Mouse (Mus musculus) midbrain, embryonic 14.5 days (tissue): ENCODE data around the gene Rpl36a-ps1. TPM values are rescaled to one million over a fixed set of nuclear protein-coding genes. Genes with fewer than 3 reads are reported as not detected.

Experiments
- ATAC-seq: fragments of 200-750 bp; cut with Nextera tagmentation; 2 replicates; pipeline ENCODE4 v1.8.0; 2017; ENCODE audit warnings: moderate number of reproducible peaks, moderate library complexity; ENCODE audit not compliant: low FRiP score, low TSS enrichment
- DNase-seq: peaks from one replicate; pipeline ENCODE4 v3.0.0-alpha.2; 2015
- H3K27ac ChIP-seq: fragments of 300-500 bp; sonication (generic); replicated peaks from 2 replicates; pipeline ENCODE4 v1.5.1; 2014; ENCODE audit warnings: mild to moderate bottlenecking, low read depth, low read length, moderate library complexity
- H3K27me3 ChIP-seq: fragments of 300-500 bp; sonication (generic); 2 replicates; pipeline ENCODE4 v1.6.1; 2014; ENCODE audit warnings: low read length, control low read depth, mixed read lengths; ENCODE audit not compliant: control insufficient read depth, insufficient read depth
- H3K36me3 ChIP-seq: fragments of 300-500 bp; sonication (generic); 2 replicates; pipeline ENCODE4 v1.6.1; 2014; ENCODE audit warnings: low read length, control low read depth; ENCODE audit not compliant: control insufficient read depth, insufficient read depth
- H3K4me1 ChIP-seq: fragments of 300-500 bp; sonication (generic); 2 replicates; pipeline ENCODE4 v1.6.1; 2014; ENCODE audit warnings: mild to moderate bottlenecking, antibody characterized with exemption, low read length, control low read depth; ENCODE audit not compliant: control insufficient read depth, insufficient read depth
- H3K4me2 ChIP-seq: fragments of 300-500 bp; sonication (generic); 2 replicates; pipeline ENCODE4 v1.6.1; 2014; ENCODE audit warnings: mild to moderate bottlenecking, low read length, moderate library complexity
- H3K4me3 ChIP-seq: fragments of 300-500 bp; sonication (generic); replicated peaks from 2 replicates; pipeline ENCODE4 v1.5.1; 2014; ENCODE audit warnings: low read depth, low read length
- H3K9ac ChIP-seq: fragments of 300-500 bp; sonication (generic); replicated peaks from 2 replicates; pipeline ENCODE4 v1.6.1; 2014; ENCODE audit warnings: mild to moderate bottlenecking, low read length, moderate library complexity
- H3K9me3 ChIP-seq: fragments of 300-500 bp; sonication (generic); 2 replicates; pipeline ENCODE4 v1.6.1; 2016; ENCODE audit warnings: low read length, control low read depth, mixed read lengths; ENCODE audit not compliant: control insufficient read depth
- WGBS: fragments of 180-500 bp; shearing (Covaris S2); extraction: QIAGEN DNeasy Blood & Tissue Kit; methylation state at CpG from one replicate; pipeline ENCODE4 v1.1.7; 2014; 5-methylcytosine and 5-hydroxymethylcytosine counted together
- polyA plus RNA-seq: library from polyadenylated mRNA; unstranded; fragments of >200 nt; fragmentation: Nextera tagmentation; extraction: Ambion mirVana; gene quantifications from 2 replicates; pipeline ENCODE4 v1.2.1, GENCODE M21; 2014

The Rpl36a-ps1 gene
- polyA plus RNA-seq, 1 experiment from 2014 or later: not detected

- H3K36me3 ChIP-seq: 0 out of 2 replicates have a peak, but pooled peaks cover 2% of the 10 kb centered on the region
- DNase-seq: no peak
- H3K27me3 ChIP-seq: no peaks in the 10 kb centered on the region
- no peak overlapping the region for H3K27ac ChIP-seq
- no peak overlapping the region for H3K9ac ChIP-seq
- H3K4me3 ChIP-seq: no peak overlapping the region
- H3K4me1 ChIP-seq: 0 out of 2 replicates have a peak, but pooled peaks cover 3% of the 10 kb centered on the region
- WGBS: 81% methylated on average over 5 of the region's 5 CpGs
- ATAC-seq: no peak
- H3K4me2 ChIP-seq: no peak overlapping the region
- H3K9me3 ChIP-seq: 0 out of 2 replicates have a peak, but pooled peaks cover 2% of the 10 kb centered on the region
These were observed 35.9 kb upstream of the Rpl36a-ps1 start for GRCm38 (mm10) chr14:99029987-99030386.

- ATAC-seq: peak; percentile 31; the same call in 1 of the 2 replicates
- H3K27ac ChIP-seq: 0 out of 2 replicates have a peak overlapping the region, but pooled peaks have one; percentile 14
- DNase-seq: peak; percentile 83
- H3K4me2 ChIP-seq: peak overlapping the region; percentile 51
- H3K4me1 ChIP-seq: no peaks in the 10 kb centered on the region
- no peaks in the 10 kb centered on the region for H3K36me3 ChIP-seq
- 0 out of 2 replicates have a peak, but pooled peaks cover 2% of the 10 kb centered on the region for H3K9me3 ChIP-seq
- H3K4me3 ChIP-seq: peak overlapping the region; percentile 31
- H3K9ac ChIP-seq: peak overlapping the region; percentile 39; the same call in 1 of the 2 replicates
- no peaks in the 10 kb centered on the region for H3K27me3 ChIP-seq
- 36% methylated on average over 12 of the region's 12 CpGs for WGBS
These were observed 28.4 kb upstream of the Rpl36a-ps1 start for GRCm38 (mm10) chr14:99022346-99023086.

- ATAC-seq (no peak), DNase-seq (no peak)
- Histone ChIP-seq H3K4me1 (no peaks in the 10 kb centered on the region), H3K36me3 (no peaks in the 10 kb centered on the region), H3K9me3 (no peaks in the 10 kb centered on the region), H3K4me3 (no peak overlapping the region), H3K4me2 (no peak overlapping the region), H3K27ac (no peak overlapping the region), H3K9ac (no peak overlapping the region), H3K27me3 (no peaks in the 10 kb centered on the region)
- WGBS: 67% methylated on average over 10 of the region's 10 CpGs
These were observed 25.2 kb upstream of the Rpl36a-ps1 start for GRCm38 (mm10) chr14:99019136-99019808.

- H3K27ac ChIP-seq: no peak overlapping the region
- no peak overlapping the region for H3K4me2 ChIP-seq
- H3K9me3 ChIP-seq: no peaks in the 10 kb centered on the region
- WGBS: 86% methylated on average over 7 of the region's 7 CpGs
- no peak for ATAC-seq
- H3K4me3 ChIP-seq: no peak overlapping the region
- no peaks in the 10 kb centered on the region for H3K4me1 ChIP-seq
- DNase-seq: no peak
- no peaks in the 10 kb centered on the region for H3K36me3 ChIP-seq
- H3K27me3 ChIP-seq: no peaks in the 10 kb centered on the region
- H3K9ac ChIP-seq: no peak overlapping the region
These were observed 24.6 kb upstream of the Rpl36a-ps1 start for GRCm38 (mm10) chr14:99018691-99019090.

GRCm38 (mm10) chr14:99010920-99011313 is 16.8 kb upstream of the Rpl36a-ps1 start:
- Histone ChIP-seq H3K4me2 (no peak overlapping the region), H3K4me1 (no peaks in the 10 kb centered on the region), H3K9ac (no peak overlapping the region), H3K27ac (no peak overlapping the region), H3K4me3 (no peak overlapping the region), H3K27me3 (no peaks in the 10 kb centered on the region), H3K9me3 (no peaks in the 10 kb centered on the region), H3K36me3 (no peaks in the 10 kb centered on the region)
- no peak for DNase-seq
- WGBS: 64% methylated on average over 2 of the region's 2 CpGs
- no peak for ATAC-seq

GRCm38 (mm10) chr14:99010224-99010919 is 16.3 kb upstream of the Rpl36a-ps1 start:
- Histone ChIP-seq H3K27ac (no peak overlapping the region), H3K9me3 (no peaks in the 10 kb centered on the region), H3K4me1 (no peaks in the 10 kb centered on the region), H3K4me3 (no peak overlapping the region), H3K27me3 (no peaks in the 10 kb centered on the region), H3K36me3 (no peaks in the 10 kb centered on the region), H3K4me2 (no peak overlapping the region), H3K9ac (no peak overlapping the region)
- 65% methylated on average over 8 of the region's 8 CpGs for WGBS
- DNase-seq (no peak), ATAC-seq (no peak)

GRCm38 (mm10) chr14:98992482-98992881 is 1.6 kb downstream of the Rpl36a-ps1 start:
- ATAC-seq (no peak), DNase-seq (no peak)
- WGBS: 87% methylated on average over 2 of the region's 2 CpGs

GRCm38 (mm10) chr14:98990636-98991035 is 3.5 kb downstream of the Rpl36a-ps1 start:
- no peaks in the 10 kb centered on the region for H3K27me3 ChIP-seq
- DNase-seq (no peak), ATAC-seq (no peak)
- no peak overlapping the region for H3K27ac ChIP-seq
- H3K9ac ChIP-seq: no peak overlapping the region
- H3K9me3 ChIP-seq: no peaks in the 10 kb centered on the region
- H3K4me3 ChIP-seq: no peak overlapping the region
- no peaks in the 10 kb centered on the region for H3K36me3 ChIP-seq
- 28% methylated on average over 3 of the region's 3 CpGs for WGBS
- H3K4me2 ChIP-seq: no peak overlapping the region
- no peaks in the 10 kb centered on the region for H3K4me1 ChIP-seq

More at GRCm38 (mm10) chr14:98992482-98992881, 1.6 kb downstream of the Rpl36a-ps1 start:
- peaks cover 9% of the 10 kb centered on the region; the same call in 1 of the 2 replicates for H3K9me3 ChIP-seq
- H3K4me3 ChIP-seq: no peak overlapping the region
- no peaks in the 10 kb centered on the region for H3K36me3 ChIP-seq
- no peaks in the 10 kb centered on the region for H3K4me1 ChIP-seq
- H3K27ac ChIP-seq: no peak overlapping the region
- no peak overlapping the region for H3K4me2 ChIP-seq
- no peaks in the 10 kb centered on the region for H3K27me3 ChIP-seq
- no peak overlapping the region for H3K9ac ChIP-seq
